Mouse (Mus musculus): ENCODE data around the gene Atp13a3. TPM values are rescaled to one million over a fixed set of nuclear protein-coding genes. Genes with fewer than 3 reads are reported as not detected.

Gene Atp13a3
- polyA plus RNA-seq, 1 experiment from 2014 or later = 9.5 TPM

DNA sequence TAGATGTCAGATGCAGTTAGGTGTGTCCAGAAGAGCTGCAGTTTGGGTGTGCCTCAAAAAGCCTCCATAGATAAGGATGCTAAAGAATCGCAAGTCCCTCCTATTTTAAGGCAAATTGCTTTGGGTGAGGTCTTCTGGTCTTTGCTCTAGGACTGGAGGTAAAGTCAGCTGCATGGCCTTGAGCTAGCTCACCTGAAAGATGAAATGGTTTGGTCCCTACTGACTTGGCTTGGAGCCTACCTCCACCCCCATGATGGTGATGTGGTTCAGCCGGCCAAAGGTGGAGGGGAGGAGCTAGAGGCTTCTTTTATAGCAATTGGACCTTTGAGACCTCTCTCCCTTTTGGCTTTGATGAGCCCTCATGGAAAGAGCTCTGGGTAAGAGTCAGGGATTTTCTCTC is 1.7 kb upstream of the Atp13a3 start:
- Histone ChIP-seq H3K9me3 (no peaks in the 10 kb centered on the region), H3K9ac (no peak overlapping the region), H3K36me3 (no peaks in the 10 kb centered on the region), H3K4me1 (no peaks in the 10 kb centered on the region), H3K27me3 (no peaks in the 10 kb centered on the region), H3K4me2 (replicated peaks) (no peak overlapping the region), H3K27ac (no peak overlapping the region), H3K4me3 (no peak overlapping the region)
- WGBS = 74% methylated on average over 2 of the region's 2 CpGs
- ATAC-seq (ENCODE audit: low FRiP score, low read depth) = no peak

DNA sequence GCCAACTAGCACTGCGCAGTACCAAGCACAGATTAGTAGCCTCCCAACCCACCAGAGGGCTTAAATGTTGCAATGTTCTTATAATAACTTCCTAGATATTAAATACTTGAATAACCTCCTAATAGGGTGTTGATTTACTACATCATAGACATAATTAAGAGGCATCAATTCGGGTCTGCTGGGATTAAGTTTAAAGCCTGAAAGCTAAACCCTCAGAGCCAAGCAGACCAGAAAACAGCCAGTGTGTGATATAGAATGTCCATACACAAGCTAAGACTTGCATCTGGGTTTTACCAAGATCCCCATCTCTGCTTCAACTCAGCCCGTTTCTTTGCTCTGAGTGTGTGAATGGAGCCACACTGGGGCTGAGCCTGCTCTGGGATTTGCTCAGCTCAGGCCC is 2.2 kb downstream of the Atp13a3 start:
- H3K36me3 ChIP-seq = no peaks in the 10 kb centered on the region
- no peak overlapping the region for H3K4me2 ChIP-seq (replicated peaks)
- no peak overlapping the region for H3K27ac ChIP-seq
- H3K9me3 ChIP-seq = no peaks in the 10 kb centered on the region
- H3K4me3 ChIP-seq = no peak overlapping the region
- no peaks in the 10 kb centered on the region for H3K27me3 ChIP-seq
- H3K9ac ChIP-seq = no peak overlapping the region
- ATAC-seq (ENCODE audit: low FRiP score, low read depth) = no peak
- WGBS = 74% methylated on average over 3 of the region's 3 CpGs
- no peaks in the 10 kb centered on the region for H3K4me1 ChIP-seq

DNA sequence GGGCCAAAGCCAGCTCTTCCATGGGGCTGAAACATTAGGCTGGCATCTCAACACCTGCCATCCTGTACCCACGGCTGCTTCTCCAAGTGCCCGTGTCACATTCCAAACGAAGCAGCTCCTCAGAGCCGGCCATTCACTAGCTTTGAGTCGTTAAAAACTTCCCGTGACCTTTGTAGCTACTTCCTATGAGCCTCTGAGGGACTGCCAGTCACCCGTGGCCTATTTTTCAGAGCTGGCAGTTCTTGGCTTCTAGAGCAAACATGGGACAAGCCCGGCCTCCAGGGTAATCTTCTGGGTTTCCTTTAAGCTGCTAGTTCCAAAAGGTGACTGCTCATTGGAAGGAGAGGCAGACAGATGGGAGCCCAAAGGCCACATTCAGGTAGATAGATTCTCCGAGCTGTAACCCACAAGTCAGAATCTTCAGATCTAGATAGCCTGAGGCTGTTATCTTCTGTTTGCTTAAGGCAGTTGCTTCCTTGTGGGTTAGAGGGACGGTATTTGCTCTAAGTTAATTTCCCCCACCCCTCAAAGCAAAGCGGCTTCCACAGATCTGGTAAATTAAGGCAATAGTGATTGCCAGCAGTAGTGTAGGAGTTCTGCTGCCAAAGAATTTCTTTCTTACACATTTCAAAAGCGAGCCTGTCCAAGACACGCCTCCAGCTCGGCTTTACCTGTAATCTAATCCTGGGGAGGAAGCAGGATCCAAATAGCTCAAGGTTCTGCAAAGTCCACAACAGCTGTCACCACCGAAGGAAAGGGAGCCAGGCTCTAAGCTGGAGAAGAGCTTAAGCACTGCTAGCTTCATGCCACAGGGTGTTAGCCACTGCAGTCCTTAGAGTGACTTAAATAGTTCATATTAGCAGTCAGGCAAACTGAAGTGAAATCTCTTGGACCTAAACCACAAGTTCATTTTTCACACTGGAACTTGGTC is 8.4 kb downstream of the Atp13a3 start:
- H3K4me1 ChIP-seq = peaks cover 11% of the 10 kb centered on the region
- H3K27ac ChIP-seq = peak overlapping the region; percentile 7; the same call in 1 of the 2 replicates
- no peaks in the 10 kb centered on the region for H3K27me3 ChIP-seq
- H3K9ac ChIP-seq = no peak overlapping the region
- no peak overlapping the region for H3K4me3 ChIP-seq
- H3K4me2 ChIP-seq (replicated peaks) = no peak overlapping the region
- WGBS = 38% methylated on average over 15 of the region's 15 CpGs
- ATAC-seq (ENCODE audit: low FRiP score, low read depth) = peak; percentile 75
- H3K36me3 ChIP-seq = no peaks in the 10 kb centered on the region
- peaks cover 5% of the 10 kb centered on the region; the same call in 1 of the 2 replicates for H3K9me3 ChIP-seq

DNA sequence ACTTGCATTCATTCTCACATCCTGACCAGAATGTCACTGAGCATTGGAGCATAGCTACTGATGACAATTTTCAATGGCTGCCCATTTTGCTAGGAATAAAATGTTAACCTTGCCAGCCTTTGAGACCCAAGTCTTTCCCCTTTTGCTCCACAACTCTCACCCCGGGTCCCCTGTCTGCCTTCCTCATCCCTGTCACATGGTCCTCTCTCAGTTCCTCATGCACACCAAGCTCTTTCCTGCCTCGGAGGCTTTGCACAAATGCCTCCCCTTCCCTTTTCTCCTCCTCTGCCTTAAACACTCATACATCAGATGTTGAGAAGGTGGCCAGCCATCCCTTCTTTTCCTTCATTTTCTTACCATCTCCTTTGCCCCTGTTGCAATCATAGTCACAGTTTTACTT is 10.6 kb downstream of the Atp13a3 start:
- H3K4me2 ChIP-seq (replicated peaks) = no peak overlapping the region
- H3K4me3 ChIP-seq = no peak overlapping the region
- H3K9ac ChIP-seq = no peak overlapping the region
- no peaks in the 10 kb centered on the region for H3K36me3 ChIP-seq
- H3K4me1 ChIP-seq = peaks cover 11% of the 10 kb centered on the region
- WGBS = 88% methylated on average over 2 of the region's 2 CpGs
- no peak for ATAC-seq (ENCODE audit: low FRiP score, low read depth)
- no peak overlapping the region for H3K27ac ChIP-seq
- H3K9me3 ChIP-seq = peaks cover 5% of the 10 kb centered on the region; the same call in 1 of the 2 replicates
- H3K27me3 ChIP-seq = no peaks in the 10 kb centered on the region

DNA sequence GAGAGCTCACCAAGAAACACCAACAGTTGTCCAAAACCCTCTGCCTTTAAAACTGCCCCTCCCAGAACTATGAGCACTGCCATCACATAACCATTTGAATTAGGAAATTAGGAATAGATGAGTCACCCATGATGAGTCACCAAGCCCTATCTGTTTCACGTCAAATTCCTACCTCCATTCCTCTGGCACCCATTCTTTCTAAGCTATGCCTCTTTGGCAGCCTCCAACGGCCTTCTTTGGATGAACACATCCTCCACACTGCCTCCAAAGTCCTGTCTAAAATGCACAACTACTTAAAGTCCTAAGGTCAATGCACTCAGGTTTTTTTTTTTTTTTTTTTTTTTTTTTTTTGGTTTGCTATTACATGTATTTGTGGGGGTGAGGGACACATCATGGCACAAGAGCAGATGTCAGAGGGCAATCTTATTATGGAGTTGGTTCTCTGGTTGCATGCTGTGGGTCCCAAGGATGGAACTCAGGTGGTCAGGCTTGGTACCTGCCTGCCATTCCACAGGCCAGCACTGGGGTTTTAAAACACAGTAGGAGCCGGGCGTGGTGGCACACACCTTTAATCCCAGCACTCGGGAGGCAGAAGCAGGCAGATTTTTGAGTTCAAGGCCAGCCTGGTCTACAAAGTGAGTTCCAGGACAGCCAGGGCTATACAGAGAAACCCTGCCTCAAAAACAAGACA is 15.0 kb downstream of the Atp13a3 start:
- H3K4me1 ChIP-seq = peaks cover 22% of the 10 kb centered on the region
- no peak for ATAC-seq (ENCODE audit: low FRiP score, low read depth)
- peaks cover 3% of the 10 kb centered on the region for H3K36me3 ChIP-seq
- no peak overlapping the region for H3K27ac ChIP-seq
- peaks cover 5% of the 10 kb centered on the region; the same call in 1 of the 2 replicates for H3K9me3 ChIP-seq
- 86% methylated on average over 5 of the region's 5 CpGs for WGBS
- no peak overlapping the region for H3K9ac ChIP-seq
- no peak overlapping the region for H3K4me2 ChIP-seq (replicated peaks)
- H3K27me3 ChIP-seq = no peaks in the 10 kb centered on the region
- H3K4me3 ChIP-seq = no peak overlapping the region

DNA sequence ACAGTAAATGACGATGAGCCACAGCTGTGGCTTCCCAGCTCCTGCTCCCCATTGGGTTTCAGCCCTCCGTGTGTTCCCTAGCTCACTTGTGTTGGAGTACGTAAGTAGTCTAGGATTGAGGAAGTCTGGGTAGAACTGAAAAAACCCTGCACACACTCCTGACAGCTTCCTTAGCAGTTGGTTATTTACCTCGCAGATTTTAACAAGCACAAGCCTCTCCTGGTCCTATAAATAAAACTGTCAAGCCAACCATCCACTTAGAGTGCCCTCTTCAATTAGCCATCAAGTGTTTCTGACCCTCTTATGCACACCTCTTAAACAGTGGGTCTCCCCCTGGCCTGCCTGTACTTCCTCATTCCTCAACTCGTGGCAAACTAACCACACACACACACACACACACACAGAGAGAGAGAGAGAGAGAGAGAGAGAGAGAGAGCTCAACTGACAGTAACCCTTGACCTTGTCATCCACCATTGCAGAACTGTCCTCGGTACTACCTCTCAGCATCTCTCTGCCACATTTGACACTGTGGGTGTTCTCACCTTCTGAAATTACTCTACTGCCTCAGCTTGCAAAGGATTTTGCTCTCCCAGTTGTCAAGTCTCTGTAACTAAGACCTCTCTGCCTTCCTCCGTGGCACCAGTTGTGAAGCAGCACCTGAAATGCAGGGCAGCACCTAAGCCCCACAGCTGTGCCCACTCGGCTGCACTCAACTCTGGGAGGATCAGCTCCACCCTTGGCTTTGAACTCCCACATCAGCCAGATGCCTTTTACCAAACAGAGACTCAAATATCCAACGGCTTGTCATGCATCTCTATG is 15.7 kb downstream of the Atp13a3 start:
- H3K9me3 ChIP-seq = peaks cover 5% of the 10 kb centered on the region; the same call in 1 of the 2 replicates
- peaks cover 22% of the 10 kb centered on the region for H3K4me1 ChIP-seq
- no peak overlapping the region for H3K9ac ChIP-seq
- H3K27ac ChIP-seq = no peak overlapping the region
- no peak for ATAC-seq (ENCODE audit: low FRiP score, low read depth)
- H3K4me3 ChIP-seq = peak overlapping the region; percentile 90
- WGBS = 47% methylated on average over 9 of the region's 9 CpGs
- no peaks in the 10 kb centered on the region for H3K27me3 ChIP-seq
- peaks cover 7% of the 10 kb centered on the region for H3K36me3 ChIP-seq
- peak overlapping the region; percentile 95 for H3K4me2 ChIP-seq (replicated peaks)

DNA sequence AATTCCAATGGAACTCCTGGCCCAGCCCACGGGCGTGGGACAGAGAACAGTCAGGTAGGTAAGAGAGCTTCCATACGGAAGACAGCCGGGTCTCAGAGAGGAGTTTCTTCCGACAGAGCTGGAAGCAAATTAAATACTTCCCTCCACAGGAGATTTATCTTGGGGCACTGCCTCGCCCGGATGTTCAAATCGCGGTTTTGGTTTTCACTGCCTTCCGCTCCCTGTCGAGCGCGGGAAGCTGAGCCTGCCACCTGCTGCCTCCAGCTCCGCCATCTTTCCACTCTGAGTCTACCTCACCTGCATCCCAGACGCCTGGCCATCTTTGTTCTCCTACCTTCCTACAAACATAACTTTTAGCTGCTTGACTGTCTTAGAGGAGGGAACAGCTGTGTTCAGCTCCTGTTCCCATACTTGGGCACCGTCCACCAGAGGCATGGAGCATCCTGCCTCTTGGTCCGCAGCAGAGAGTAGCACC is 16.5 kb downstream of the Atp13a3 start:
- Histone ChIP-seq H3K27me3 (no peaks in the 10 kb centered on the region), H3K4me1 (peaks cover 22% of the 10 kb centered on the region), H3K4me3 (peak overlapping the region; percentile 90), H3K36me3 (peaks cover 13% of the 10 kb centered on the region), H3K4me2 (replicated peaks) (peak overlapping the region; percentile 95), H3K27ac (peak overlapping the region; percentile 59), H3K9me3 (peaks cover 5% of the 10 kb centered on the region; the same call in 1 of the 2 replicates), H3K9ac (peak overlapping the region; percentile 94)
- WGBS = 4% methylated on average over 17 of the region's 17 CpGs
- ATAC-seq (ENCODE audit: low FRiP score, low read depth) = no peak

DNA sequence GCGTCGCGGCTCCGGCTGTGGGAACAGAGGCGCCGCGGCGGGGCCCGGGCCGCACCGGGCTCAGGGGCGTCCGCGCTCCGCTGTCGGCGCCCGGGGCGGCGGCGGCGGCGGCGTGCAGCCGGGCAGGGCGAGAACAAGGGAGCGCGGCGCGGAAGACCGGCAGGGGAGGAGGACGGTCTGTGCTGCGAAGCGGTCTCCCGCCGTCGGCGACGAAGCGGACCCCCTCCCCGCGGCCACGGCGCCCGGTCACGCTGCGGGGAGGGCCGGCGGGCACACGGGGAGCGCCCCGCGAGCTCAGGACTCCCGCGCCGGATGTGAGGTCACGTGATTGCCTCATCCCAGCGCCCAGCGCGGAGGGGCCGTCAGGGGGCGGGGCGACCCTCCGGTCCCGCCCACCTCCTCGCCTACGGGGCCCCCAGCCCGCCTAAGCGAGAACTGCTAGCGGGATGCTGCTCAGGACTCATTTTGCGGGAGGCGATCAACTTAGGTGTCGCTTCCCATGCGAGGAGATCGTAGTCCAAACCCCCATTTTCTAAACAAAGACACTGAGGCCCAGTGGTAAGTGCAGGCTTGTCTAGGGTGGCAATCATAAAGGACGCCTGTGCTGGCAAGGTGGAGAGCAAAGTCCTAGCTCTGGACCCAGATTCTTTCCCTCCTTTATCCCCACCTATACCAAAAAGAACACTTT is 17.1 kb downstream of the Atp13a3 start:
- Histone ChIP-seq H3K27ac (peak overlapping the region; percentile 59), H3K4me1 (peaks cover 22% of the 10 kb centered on the region), H3K4me2 (replicated peaks) (peak overlapping the region; percentile 95), H3K27me3 (no peaks in the 10 kb centered on the region), H3K9ac (peak overlapping the region; percentile 94), H3K4me3 (peak overlapping the region; percentile 90), H3K9me3 (peaks cover 5% of the 10 kb centered on the region; the same call in 1 of the 2 replicates), H3K36me3 (peaks cover 13% of the 10 kb centered on the region)
- under 1% methylated on average over 52 of the region's 76 CpGs for WGBS
- peak; percentile 92 for ATAC-seq (ENCODE audit: low FRiP score, low read depth)

DNA sequence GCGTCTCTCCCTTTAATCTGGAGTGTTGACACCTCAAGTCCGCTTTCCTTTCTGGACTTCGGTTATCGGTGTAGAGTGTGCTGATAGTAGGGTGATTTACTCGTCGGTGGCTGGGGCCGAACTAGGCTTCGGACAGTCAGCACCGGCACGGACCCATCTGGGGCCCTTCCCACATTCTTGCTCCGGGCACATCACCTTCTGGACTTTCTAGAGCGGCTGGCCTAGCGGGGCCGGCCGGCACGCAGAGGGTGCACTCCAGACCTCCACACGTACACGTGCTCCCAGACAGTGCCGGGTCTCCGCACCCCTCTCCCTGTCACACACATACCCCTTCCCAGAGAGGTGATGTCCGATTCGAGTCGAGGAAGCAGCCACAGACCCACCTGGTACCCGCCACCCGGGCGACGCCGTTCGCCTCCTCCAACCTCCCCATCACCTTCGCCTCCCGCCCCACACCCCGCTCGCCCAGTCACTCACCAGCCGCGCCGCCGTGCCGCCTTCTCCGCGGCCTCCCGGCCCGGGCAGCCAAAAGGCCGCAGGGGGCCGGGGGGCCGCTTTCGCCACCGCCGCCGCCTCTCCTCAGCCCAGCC is 17.8 kb downstream of the Atp13a3 start:
- Histone ChIP-seq H3K4me1 (peaks cover 22% of the 10 kb centered on the region), H3K9me3 (peaks cover 2% of the 10 kb centered on the region; the same call in 1 of the 2 replicates), H3K4me3 (peak overlapping the region; percentile 90), H3K9ac (peak overlapping the region; percentile 94), H3K36me3 (peaks cover 16% of the 10 kb centered on the region), H3K27me3 (no peaks in the 10 kb centered on the region), H3K27ac (peak overlapping the region; percentile 22; the same call in 1 of the 2 replicates), H3K4me2 (replicated peaks) (peak overlapping the region; percentile 95)
- 0% methylated on average over 46 of the region's 49 CpGs for WGBS
- ATAC-seq (ENCODE audit: low FRiP score, low read depth) = peak; percentile 49

DNA sequence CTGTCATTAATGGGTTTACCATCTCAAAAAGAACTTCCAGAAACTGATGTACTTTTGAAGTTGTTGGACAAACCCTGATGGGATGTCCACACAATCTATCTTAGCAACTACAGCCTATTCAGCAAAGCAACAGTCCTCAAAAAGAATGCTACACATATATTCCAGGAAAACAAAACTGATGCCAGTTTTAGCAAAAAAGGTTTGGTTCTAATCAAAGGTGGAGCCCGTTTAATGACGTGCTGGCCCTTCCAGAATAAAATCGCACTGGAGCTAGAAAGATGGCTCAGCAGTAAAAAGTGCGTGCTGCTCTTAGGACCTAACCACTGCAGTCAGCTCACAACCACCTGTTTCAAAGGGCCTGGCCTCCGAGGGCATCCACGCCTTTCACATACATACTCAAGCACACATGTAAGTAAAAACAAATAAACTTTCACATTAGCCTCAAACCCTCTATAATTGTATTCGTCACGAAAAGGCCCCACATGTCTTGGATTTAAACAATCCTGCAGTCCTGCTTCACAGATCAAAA is 18.8 kb downstream of the Atp13a3 start:
- H3K27ac ChIP-seq = no peak overlapping the region
- ATAC-seq (ENCODE audit: low FRiP score, low read depth) = no peak
- H3K36me3 ChIP-seq = peaks cover 20% of the 10 kb centered on the region
- 51% methylated on average over 8 of the region's 8 CpGs for WGBS
- H3K4me3 ChIP-seq = peak overlapping the region; percentile 90
- no peaks in the 10 kb centered on the region for H3K9me3 ChIP-seq
- peak overlapping the region; percentile 95 for H3K4me2 ChIP-seq (replicated peaks)
- H3K9ac ChIP-seq = 0 out of 2 replicates have a peak overlapping the region, but pooled peaks have one; percentile 36
- H3K4me1 ChIP-seq = peaks cover 22% of the 10 kb centered on the region
- no peaks in the 10 kb centered on the region for H3K27me3 ChIP-seq

Data from limb, embryonic 13.5 days (tissue).